Mouse (Mus musculus) liver, adult 2 months (tissue): ENCODE measurements around the gene Dapk3. TPM values are rescaled to one million over a fixed set of nuclear protein-coding genes. Genes with fewer than 3 reads are reported as not detected.
"Not testable (repeated sequence)": the region's sequence is repeated elsewhere in the genome, so short reads cannot be mapped to it uniquely, and the experiment has no call there.

Experiments
- DNase-seq: peaks from one replicate; pipeline ENCODE4 v3.0.0-alpha.2; 2011; ENCODE audit warnings: low read depth, low spot score; ENCODE audit errors: extremely low read depth
- H3K27ac ChIP-seq: fragments of 200-500 bp; replicated peaks from 2 replicates; pipeline ENCODE4 v1.5.1; 2012; ENCODE audit warnings: low read depth, mild to moderate bottlenecking, control low read depth, inconsistent platforms, low read length; ENCODE audit not compliant: insufficient read depth
- H3K27me3 ChIP-seq: fragments of 200-500 bp; 2 replicates; pipeline ENCODE4 v1.6.1; 2012; ENCODE audit warnings: mild to moderate bottlenecking, moderate library complexity, low read length, inconsistent platforms; ENCODE audit not compliant: control insufficient read depth, insufficient read depth
- H3K36me3 ChIP-seq: fragments of 200-500 bp; 2 replicates; pipeline ENCODE4 v1.6.1; 2012; ENCODE audit warnings: low read length, inconsistent platforms; ENCODE audit not compliant: control insufficient read depth, insufficient read depth
- H3K4me1 ChIP-seq: fragments of 200-500 bp; 2 replicates; pipeline ENCODE4 v1.6.1; 2011; ENCODE audit warnings: low read length; ENCODE audit not compliant: control insufficient read depth, insufficient read depth
- H3K4me3 ChIP-seq: fragments of 200-500 bp; 2 replicates; pipeline ENCODE4 v1.5.1; 2011; ENCODE audit warnings: low read depth, mild to moderate bottlenecking, control low read depth, low read length, moderate library complexity; ENCODE audit not compliant: insufficient read depth
- H3K79me2 ChIP-seq: fragments of 200-500 bp; 2 replicates; pipeline ENCODE4 v1.6.1; 2012; ENCODE audit warnings: inconsistent platforms, mild to moderate bottlenecking, low read length, moderate library complexity; ENCODE audit not compliant: control insufficient read depth, insufficient read depth
- H3K9ac ChIP-seq: fragments of 200-500 bp; 2 replicates; pipeline ENCODE4 v1.6.1; 2012; ENCODE audit warnings: low read depth, mild to moderate bottlenecking, control low read depth, inconsistent platforms, low read length
- CTCF ChIP-seq: fragments of 200-500 bp; IDR thresholded peaks from 2 replicates; pipeline ENCODE4 v1.5.1; 2011; ENCODE audit warnings: low read depth, low read length, control low read depth
- POLR2A ChIP-seq: fragments of 200-500 bp; IDR thresholded peaks from 2 replicates; pipeline ENCODE4 v1.6.1; 2011; ENCODE audit warnings: low read length, control low read depth; ENCODE audit not compliant: insufficient read depth; ENCODE audit errors: extremely low read depth
- WGBS: fragments of 180-500 bp; shearing (Covaris S2); methylation state at CpG from one replicate; pipeline ENCODE4 v1.1.7; 2018; 5-methylcytosine and 5-hydroxymethylcytosine counted together
- polyA plus RNA-seq: library from polyadenylated mRNA; depleted of rRNA; stranded (reverse); fragments of >200 nt; gene quantifications from 2 replicates; pipeline ENCODE4 v1.2.3, GENCODE M21; 2012
- total RNA-seq: library from RNA; depleted of rRNA; stranded (reverse); fragments of >200 nt; gene quantifications from 2 replicates; pipeline ENCODE4 v1.2.3, GENCODE M21; 2014

Gene Dapk3
- total and polyA plus RNA-seq, 2 experiments = 14.1 to 44.2 TPM

DNA sequence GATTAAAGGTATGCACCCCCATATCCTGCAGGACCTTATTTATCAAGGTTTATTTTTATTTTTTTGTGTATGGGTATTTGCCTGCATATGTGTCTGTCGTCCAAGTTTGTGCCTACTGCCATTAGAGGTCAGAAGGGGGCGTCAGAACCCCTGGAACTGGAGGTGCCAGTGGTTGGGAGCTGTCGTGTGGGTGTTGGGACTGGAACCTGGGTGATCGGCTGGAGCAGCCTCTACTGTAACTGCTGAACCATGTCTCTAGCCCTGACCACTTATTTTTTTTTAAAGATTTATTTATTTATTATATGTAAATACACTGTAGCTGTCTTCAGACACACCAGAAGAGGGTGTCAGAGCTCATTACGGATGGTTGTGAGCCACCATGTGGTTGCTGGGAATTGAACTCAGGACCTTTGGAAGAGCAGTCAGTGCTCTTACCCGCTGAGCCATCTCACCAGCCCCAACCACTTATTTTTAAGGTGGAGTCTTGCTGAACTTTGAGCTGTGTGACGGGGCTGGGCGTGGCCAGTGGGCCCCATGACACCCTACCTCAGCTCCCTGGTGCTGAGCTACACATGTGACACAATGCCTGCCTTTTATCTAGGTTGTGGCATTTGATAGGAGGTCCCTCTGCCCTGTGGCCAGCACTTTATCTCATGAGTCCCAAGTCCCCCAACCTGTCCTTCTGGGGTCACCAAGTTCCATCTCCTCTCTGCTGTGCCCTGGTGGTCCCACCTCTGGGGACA, 20.3 kb downstream of the Dapk3 start:
- no peak for DNase-seq
- H3K79me2 ChIP-seq = no peaks in the 10 kb centered on the region
- H3K9ac ChIP-seq = no peak overlapping the region
- no peak overlapping the region for H3K4me3 ChIP-seq
- H3K27ac ChIP-seq = no peak overlapping the region
- 74% methylated on average over 8 of the region's 8 CpGs for WGBS
- no peaks in the 10 kb centered on the region for H3K27me3 ChIP-seq
- no peaks in the 10 kb centered on the region for H3K36me3 ChIP-seq
- TF ChIP-seq CTCF (no peak), POLR2A (no peak)
- H3K4me1 ChIP-seq = no peaks in the 10 kb centered on the region

DNA sequence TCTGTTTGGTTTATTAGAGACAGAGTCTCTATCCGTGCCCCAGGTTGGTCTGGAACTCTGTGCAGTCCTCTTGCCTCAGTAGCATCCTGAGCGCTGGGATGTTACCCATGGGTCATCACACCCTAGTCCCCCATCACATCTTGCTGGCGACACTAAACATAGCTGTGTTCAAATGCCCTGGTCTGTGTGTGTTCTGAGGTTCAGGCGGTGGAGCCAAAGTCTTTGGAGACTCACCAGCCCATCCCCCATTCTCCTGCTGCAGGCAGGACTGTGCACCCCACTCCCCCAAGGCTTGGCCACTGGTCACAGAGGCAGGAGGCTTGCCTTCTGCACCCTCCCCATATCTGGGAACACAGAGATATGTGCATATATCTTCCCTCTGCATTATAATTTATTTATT, 21.3 kb downstream of the Dapk3 start:
- no peak overlapping the region for H3K4me3 ChIP-seq
- H3K4me1 ChIP-seq = no peaks in the 10 kb centered on the region
- WGBS = 73% methylated on average over 4 of the region's 4 CpGs
- no peaks in the 10 kb centered on the region for H3K27me3 ChIP-seq
- H3K79me2 ChIP-seq = no peaks in the 10 kb centered on the region
- H3K9ac ChIP-seq = no peak overlapping the region
- no peak for DNase-seq
- H3K27ac ChIP-seq = no peak overlapping the region
- no peaks in the 10 kb centered on the region for H3K36me3 ChIP-seq
- TF ChIP-seq POLR2A (no peak), CTCF (no peak)

DNA sequence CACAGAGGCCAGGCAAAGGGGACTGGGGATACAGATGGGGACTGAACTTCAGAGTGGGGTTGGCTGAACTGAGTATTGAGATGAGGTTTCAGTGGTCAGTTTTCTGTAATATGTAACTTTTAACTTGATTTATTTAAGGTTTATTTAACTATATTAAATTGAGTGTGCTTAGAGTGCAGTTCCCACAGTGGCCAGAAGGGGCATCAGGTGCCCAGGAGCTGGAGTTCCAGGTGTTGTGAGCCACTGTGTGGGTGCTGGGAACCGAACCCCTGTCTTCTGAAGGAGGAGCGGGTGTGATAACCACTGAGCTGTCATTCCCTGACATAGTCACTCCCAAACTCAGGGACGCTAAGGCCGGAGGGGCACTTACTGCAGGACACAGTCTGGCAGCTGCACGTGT, 27.3 kb downstream of the Dapk3 start:
- Histone ChIP-seq H3K4me1 (no peaks in the 10 kb centered on the region), H3K36me3 (no peaks in the 10 kb centered on the region), H3K9ac (no peak overlapping the region), H3K79me2 (no peaks in the 10 kb centered on the region), H3K27ac (no peak overlapping the region), H3K27me3 (no peaks in the 10 kb centered on the region), H3K4me3 (no peak overlapping the region)
- WGBS = 95% methylated on average over 5 of the region's 5 CpGs
- TF ChIP-seq POLR2A (no peak), CTCF (peak; percentile 42)
- no peak for DNase-seq

DNA sequence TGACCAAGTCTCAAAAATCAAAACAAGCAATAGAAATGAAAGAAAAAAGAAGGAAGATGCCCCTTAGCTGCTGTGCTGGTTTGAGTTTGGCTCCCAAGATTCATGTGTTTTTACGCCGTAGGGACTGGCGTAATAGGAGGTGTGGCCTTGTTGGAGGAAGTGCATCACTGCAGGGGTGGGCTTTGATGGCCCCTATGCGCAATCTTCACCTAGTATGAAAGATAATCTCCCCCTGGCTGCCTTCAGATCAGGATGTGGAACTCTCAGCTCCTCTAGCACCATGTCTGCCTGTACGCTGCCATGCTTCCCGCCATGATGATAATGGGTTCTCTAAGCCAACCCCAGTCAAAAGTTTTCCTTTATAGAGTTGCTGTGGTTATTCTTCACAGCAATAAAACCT, 33.5 kb downstream of the Dapk3 start:
- Histone ChIP-seq H3K79me2 (no peaks in the 10 kb centered on the region), H3K9ac (no peak overlapping the region), H3K36me3 (no peaks in the 10 kb centered on the region), H3K4me1 (no peaks in the 10 kb centered on the region), H3K4me3 (no peak overlapping the region), H3K27ac (no peak overlapping the region), H3K27me3 (no peaks in the 10 kb centered on the region)
- no peak for DNase-seq
- WGBS = 86% methylated on average over 6 of the region's 6 CpGs
- TF ChIP-seq POLR2A (no peak), CTCF (no peak)

- Histone ChIP-seq H3K9ac (no peak overlapping the region), H3K27me3 (no peaks in the 10 kb centered on the region)
Measured at GRCm38 (mm10) chr10:81216810-81217209, 34.0 kb downstream of the Dapk3 start.

GRCm38 (mm10) chr10:81217267-81217666, 34.5 kb downstream of the Dapk3 start:
- H3K4me1 ChIP-seq, H3K27me3 ChIP-seq, H3K36me3 ChIP-seq, H3K9ac ChIP-seq, H3K4me3 ChIP-seq, H3K27ac ChIP-seq, H3K79me2 ChIP-seq: not testable (repeated sequence)
- peak; percentile 65; the same call in 1 of the 2 replicates for TF ChIP-seq CTCF
- DNase-seq = peak; percentile 17
- 7% methylated on average over 1 of the region's 1 CpGs for WGBS

More at GRCm38 (mm10) chr10:81216810-81217209, 34.0 kb downstream of the Dapk3 start:
- DNase-seq = no peak
- TF ChIP-seq POLR2A (no peak), CTCF (no peak)
- H3K27ac ChIP-seq = no peak overlapping the region
- no peak overlapping the region for H3K4me3 ChIP-seq
- H3K36me3 ChIP-seq = no peaks in the 10 kb centered on the region
- H3K4me1 ChIP-seq = no peaks in the 10 kb centered on the region
- no peaks in the 10 kb centered on the region for H3K79me2 ChIP-seq
- WGBS = 84% methylated on average over 6 of the region's 6 CpGs
